Mouse (Mus musculus) adrenal gland, postnatal 4 days (tissue): ENCODE results near the gene Rims3. TPM values are rescaled to one million over a fixed set of nuclear protein-coding genes. Genes with fewer than 3 reads are reported as not detected.

ENCODE experiments used
- DNase-seq, 2 experiments: peaks; one replicate each; pipeline ENCODE4 v3.0.0; 2021 to 2022; ENCODE audit warnings: low spot score in 2 of 2, mixed read lengths in 2 of 2
- total RNA-seq, 2 experiments: library from RNA; stranded (reverse); gene quantifications; 2 replicates each; pipeline ENCODE4 v1.2.3; 2021

The Rims3 gene
- total RNA-seq, 2 experiments from 2014 or later = 11.8 to 13.9 TPM

DNA sequence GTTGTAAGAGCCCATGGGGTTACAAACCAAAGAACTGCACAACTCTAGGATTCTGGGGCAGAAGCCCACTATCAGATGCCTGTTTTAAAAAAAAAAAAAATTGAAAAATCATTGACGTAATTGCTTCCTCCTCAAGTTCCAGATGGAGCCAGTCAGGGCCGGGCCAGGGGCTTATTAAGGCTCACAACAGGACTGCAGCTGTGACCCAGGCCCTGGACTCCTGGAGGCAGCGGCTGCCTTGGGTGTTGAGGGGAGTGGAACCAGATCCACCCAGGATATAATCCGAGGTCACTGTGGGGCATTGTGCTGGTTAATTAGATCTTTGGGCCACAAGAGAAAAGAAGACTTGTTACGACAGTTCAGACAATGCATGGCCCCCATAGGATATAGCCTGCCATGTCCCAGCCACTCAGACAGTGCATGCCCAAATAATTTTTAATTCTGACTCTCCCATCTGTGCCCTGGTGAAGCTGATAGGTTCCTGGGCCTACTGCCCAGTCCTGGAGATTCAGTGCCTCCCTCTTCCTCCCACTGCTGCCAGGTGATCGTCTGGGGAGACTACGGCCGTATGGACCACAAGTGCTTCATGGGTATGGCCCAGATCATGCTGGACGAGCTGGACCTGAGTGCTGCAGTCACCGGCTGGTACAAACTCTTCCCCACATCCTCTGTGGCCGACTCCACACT lies 36.3 kb downstream of the Rims3 start:
- DNase-seq = no peak

DNA sequence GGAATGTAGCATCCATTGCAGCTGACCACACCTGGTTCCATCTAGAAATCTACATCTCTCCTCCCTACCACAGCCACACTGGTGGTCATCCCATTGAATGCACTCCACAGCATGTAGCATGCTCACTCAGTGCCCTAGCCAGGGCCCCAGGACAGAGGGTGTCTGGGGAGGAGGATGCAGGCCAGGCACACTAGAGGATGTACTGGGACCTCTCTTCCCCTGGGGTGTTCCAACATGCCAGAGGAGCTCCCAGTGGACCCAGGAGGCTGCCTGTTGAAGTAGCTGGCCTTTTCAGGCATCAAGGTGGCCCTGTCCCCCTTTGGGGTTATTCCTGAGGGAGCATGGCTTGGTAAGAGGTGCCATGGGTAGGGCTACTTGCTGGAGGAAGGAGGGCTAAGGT lies 37.3 kb downstream of the Rims3 start:
- no peak for DNase-seq

DNA sequence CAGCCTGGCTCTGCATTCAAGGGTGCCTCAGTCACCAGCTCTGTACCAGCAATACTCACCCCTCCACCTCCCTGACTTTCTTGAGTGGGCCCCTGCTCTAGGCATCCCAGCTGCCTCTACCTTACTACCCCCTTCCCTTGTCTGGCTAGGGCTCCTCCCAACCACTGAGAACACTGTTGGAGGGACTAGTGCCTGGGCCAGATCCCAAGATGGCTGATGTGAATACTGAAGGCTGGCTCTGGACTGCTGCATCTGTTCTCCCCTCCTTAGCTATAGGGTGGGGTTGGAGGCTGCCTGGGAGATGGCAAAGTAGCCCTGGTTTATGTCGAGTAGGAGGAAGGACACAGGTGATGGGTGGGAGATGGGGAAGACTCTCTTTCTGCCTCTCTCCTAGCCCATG lies 37.9 kb downstream of the Rims3 start:
- no peak for DNase-seq

DNA sequence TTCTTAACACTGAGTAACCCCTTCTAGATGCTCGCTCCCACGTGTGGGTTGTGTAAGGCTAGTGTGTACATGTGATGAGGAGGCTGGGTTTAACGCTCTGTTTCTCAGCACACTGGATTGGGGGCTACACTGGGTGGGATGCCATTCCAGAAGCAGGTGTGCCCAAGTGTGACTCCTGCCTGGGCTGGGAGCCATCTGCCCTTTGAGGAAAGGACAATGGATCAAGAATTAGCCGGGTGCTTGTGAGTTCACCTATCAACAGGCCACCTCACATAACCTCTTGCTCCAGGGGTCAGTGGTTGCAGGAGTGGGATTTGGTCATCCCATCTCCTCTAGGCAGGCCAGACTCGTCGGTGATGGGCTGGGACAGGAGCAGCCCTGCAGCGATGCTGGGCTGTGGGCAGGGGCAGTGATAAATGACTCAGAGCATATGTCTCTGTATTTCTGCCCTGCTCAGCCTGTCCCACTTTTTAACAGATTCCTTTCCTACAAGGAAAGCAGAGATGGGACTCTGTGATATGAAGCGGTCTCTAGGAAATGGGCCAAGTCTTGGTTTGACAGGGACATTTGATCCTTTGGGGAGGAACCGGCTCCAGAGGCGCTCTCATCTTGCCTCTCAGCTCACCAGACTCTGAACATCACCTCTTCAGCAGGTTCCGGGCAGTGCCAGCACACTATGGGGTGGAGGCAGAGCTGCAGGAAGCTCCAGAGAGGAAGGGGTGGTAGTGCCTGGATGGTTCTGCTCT lies 39.2 kb downstream of the Rims3 start:
- DNase-seq = no peak

DNA sequence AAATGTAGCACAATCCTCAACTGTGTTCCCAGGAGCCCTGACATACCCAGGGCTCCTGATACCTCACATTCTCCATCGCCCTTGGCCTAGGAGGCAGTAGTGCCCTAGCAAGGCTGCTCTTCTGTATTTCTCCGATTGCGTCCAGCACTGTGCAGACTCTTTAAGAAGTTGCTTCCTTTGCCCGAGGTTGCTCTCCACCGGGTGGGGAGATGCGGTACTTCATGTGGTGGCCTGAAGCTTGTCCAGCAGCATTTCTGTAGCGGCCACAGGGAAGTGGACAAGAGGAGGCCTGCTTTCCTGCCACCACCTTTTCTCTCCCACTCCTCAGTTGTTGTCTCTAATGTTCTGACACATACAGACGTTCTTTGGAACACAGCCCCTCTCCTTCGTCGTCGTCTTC lies 40.0 kb downstream of the Rims3 start:
- DNase-seq = no peak

DNA sequence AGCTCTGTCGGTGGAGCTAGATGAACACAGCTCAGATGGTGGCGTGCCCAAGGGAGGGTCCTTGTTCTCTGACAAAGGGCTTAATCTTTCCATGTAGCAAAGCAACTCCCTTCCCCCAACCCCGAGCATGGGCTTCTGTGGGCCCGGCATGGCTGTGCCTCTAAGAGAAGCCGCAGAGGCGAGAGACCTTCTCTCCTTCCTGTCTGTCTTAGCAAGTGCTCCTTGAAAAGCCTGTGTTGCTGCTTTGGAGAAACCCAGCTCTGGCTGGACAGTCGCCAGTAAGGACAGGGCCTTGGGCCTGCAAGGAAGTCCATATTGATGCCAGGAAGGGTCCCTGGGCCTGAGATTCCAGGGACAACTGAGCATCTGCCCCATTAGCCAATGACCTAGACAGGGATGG lies 40.6 kb downstream of the Rims3 start:
- no peak for DNase-seq

DNA sequence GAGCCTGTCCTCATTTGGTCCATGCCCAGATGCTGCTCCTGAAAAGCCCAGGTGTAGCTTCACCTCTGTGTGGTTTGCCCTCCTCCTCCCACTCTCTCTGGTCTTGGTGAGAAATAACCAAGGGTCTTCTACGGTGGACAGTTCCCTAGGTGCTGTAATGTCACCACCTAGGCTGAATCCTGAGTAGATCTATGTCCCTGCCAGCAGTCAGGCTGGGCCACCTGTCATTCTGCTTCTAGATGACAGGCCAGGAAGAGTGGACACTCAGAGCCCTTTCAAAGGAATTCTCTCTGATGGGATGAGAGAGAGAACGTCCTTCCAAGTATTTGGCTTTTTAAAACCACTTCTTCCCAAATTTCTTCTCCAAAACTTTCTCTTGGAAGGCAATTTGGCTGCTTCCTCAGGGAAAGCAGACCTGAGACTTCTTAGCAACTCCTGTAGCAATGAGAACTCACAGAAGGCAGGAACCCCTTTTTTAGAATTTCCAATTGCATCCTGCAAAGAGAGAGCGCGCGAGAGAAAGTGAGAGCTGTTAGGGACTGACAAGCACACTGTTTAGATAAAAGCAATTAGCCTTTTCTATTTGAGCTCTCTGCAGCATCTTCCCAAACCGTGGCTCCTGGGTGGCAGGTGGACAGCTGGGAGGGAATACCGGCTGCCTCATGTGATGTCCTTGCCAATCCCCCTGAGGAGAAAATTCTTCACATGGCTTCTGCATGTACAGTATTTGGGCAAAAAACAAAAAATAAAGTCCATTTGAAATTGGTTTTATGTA lies 41.4 kb downstream of the Rims3 start:
- DNase-seq = no peak

DNA sequence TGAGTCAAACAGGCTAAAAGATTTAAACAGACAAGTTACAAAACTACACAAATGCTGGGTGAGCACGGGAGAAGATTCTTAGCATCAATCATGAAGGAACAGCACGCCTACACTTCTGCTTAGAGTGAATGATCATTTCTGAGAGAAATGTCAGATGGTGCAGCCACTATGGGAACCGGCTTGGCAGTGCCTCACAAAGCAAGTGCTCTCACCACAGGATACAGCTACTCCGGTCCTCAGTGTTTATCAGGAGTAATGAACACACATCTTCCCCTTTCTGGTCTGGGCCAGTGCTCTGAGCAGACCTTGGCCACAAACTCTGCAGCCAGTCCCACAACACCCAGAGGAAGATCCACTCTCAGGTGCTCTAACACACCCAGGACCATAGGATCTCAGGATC lies 49.9 kb downstream of the Rims3 start:
- no peak for DNase-seq

DNA sequence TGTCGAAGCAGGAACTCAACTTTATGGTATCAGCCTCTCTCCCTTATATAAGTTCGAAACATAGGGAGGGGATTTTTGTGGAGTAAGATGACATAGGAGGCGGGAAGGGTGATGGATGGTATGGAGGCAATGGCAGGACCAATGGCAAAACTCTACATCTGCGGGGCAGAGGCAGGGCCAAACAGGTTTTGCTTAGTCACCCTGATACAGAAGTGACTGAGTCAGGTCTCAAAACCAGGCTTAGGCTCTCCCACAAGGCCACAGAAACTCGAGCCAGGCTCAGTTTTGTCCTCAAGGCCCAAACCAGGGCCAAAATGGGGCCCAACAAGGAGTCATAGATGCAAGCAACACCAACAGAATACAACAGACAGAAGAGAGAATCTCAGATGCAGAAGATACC lies 51.0 kb downstream of the Rims3 start:
- DNase-seq = no peak

DNA sequence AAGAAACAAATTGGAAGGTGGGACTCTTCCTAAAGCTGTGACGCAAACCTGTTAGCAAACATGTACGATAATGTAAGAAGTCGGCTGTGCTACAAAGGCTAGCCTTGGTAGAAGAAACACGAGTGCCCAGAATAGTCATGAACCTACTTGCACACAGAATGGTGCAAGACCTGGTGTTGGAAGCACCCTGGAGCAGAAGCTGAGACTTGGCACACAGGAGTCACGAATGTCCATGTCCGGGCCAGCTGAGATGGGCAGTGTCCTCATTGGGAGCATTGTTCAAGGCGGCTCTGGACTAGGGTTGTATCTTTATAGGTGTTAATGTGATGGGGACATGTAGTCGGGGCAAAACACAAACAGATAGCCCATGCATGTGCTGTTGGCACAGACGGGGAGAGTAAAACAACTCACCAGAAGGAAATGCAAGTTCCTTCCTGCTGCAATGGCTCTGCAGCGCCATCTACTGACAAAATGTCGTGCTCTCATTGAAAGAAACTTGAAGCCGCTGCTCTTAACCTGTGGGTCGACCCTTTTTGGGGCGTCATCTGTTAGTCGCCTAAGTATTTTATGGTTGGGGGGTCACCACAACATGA lies 55.0 kb downstream of the Rims3 start:
- no peak for DNase-seq

DNA sequence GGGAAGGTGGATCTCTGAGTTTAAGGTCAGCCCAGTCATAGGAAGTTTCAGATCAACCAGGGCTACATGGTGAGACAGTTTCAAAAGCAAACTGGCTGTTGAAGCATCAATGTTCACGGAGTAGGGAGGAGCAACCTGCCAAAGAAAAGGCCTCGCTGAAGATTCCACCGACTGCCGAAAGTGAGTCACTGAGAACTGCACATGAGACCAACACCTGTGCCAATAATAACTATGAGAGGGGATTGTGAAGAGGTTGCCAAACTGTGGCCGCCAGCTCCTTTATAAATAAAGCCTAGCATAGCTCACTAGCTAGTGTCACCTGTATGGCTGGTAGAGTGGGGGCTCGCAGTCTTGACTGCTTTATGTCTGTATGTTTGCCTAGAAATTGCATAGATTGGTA lies 56.5 kb downstream of the Rims3 start:
- DNase-seq = no peak

DNA sequence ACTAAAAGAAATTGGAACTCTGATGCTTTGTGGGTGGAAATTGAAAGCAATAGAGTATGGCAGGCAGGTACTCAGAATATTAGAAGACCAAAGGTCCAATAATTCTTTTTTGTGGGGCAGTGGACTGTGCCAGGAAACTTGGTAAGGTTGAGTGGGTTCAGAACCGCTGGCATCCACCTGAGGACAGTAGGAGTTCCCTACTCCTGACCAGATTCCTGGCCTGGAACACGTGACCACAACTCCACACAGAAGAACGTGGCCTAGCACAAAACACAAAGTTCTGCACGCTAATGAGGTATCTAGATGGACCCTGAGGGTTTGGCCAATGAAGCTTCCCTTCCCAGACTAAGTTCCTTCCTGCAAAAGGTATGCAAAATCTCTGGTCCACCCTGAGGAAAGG lies 58.2 kb downstream of the Rims3 start:
- DNase-seq = no peak

DNA sequence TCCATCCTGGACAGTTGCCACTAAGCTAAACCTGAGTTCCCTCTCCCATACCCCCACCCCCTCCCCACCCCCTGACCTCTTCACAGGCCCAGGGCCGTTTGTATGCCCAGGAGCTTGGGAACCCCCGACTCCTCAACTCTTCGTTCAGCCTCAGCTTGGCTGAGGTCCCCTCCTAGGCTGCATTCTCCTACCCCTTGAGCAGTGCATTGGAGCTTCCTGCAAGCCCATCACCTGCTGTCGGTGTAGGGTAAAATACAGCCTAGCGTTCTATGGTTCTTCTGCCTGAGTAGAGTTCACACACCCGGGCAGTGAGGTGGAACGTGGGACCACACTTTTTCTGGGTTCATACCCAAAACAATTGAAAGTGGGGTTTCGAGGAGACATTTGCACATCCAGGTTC lies 58.8 kb downstream of the Rims3 start:
- no peak for DNase-seq

DNA sequence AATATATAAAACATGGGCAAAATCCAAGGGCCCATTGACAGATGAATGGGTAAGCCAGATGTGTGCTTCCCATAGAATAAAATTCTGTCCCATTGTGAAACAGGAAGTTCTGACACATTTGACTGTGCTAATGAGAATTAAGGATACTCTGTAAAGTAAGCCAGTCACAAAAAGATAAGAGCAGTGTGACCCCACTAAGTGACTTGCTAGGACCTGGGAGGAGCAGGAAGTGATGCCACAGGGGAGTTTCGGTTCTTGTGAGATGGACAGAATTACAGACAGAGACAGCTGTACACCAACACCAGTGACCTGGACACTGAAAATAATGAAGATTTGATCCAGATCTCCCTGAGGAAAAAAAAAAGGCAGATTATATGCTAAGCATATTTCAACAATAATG lies 59.2 kb downstream of the Rims3 start:
- DNase-seq = no peak

DNA sequence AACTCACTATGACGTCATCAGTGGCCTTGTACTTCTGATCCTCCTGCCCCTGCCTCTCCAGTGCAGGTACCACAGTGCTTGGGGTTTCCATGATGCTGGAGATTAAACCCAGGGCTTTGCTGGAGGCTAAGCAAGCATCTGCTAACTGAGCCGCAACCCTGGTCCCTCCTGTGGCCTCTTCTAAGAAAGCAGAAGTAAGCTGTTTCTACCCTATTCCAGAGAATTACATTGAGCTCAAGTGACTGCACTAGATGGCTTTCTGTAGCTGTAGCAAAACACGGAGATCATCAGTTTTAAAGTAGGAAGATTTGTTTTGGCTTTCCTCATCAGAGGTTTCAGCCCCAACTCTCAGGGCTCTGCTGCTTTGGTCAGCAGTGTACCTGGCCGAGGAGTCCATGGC lies 59.9 kb downstream of the Rims3 start:
- no peak for DNase-seq

DNA sequence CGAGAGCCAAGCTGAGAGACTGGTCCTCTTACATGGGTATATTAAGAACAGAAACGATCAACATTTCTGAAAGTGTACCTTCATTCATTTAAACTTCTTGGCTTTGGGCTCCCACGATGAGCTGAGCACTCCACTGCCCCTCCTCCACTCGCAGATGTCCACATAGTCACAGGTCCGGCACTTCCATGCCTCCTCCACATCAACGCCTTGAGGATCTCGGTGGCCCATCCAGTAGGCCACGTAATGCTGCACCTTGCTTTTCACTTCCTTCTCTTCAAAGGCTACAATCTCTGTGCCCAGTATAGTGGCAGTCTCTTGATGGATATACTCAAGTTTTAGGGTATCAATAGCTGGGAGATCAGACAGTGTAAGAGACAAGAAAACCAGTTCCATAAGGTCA lies 66.8 kb downstream of the Rims3 start:
- DNase-seq = no peak

DNA sequence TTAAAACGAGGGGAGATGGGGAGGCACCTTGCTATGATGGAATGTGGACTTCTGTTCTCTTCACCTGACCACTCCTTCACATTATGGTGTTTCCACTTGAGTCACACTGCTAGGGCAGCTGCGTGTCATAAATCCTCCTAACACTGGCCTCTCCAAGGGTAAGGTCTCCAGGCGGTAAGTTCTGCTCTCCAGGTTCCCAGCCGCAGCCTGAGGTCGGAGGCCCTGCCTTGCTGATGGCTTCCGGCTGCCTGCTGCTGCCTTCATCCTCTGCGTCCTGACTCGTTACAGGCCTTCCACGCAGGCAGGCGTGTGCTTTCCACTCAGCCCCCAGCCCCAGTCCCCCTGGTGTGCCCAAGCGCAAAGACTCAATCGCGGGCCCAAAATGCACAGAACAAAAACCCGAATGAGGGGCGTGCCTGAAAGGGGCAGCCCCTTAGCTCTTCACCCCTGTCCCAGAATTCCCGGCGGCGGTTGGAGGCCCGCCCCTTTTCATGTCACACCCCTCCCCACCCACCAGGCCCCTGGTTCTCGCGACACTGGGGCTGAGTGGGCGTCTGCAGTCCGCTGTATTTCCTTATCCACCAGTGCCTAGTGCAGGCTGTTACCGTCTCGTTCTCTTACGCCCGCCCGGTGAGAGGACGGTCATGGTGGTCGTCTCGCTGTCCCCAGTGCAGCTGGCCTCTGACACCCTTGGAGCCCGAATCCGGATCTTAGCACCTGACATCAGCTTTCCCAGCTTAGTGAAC lies 70.1 kb downstream of the Rims3 start, which contains the start of gene Exo5:
Gene Exo5 (minus strand): TSS at position 464 of the 746 bp plus-strand sequence.
- peak; percentile 89 to 92 for DNase-seq

DNA sequence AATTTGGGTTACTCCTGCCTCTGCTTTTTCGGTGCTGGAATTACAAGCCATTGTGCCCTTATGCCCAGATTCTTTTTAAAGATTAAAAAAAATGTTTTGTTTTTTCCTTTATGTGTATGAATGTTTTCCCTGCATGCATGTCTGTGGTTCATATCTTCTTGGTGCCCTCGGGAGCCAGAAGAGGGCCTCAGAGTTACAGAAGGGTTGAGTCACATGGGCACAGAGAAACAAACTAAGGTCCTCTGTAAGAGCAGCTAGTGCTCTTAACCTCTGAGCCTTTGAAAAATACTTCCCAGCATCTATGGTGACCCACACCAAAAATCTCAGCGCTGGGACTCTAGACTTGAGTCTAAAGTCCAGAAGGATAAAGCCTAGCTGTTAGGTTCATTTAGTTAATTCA lies 70.8 kb downstream of the Rims3 start:
- no peak for DNase-seq

DNA sequence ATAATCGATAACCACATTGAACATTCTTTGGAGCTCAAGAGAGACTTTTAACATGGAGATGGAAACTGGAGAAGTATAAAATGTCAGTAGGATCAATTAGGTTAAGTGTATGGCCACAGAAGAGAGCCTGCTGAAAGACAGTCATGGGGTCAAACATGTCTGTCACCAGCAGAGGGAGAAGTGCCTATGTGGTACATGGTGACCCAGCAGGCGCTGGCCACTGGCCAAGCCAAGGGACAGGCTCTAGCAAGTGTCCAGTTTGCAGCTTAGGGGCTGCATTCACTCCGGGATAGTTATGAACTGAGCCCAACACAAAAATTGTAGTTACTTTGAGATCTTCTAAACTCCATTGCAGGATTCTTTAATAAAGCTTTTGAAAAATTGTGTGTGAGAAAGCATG lies 74.1 kb downstream of the Rims3 start:
- DNase-seq = no peak

DNA sequence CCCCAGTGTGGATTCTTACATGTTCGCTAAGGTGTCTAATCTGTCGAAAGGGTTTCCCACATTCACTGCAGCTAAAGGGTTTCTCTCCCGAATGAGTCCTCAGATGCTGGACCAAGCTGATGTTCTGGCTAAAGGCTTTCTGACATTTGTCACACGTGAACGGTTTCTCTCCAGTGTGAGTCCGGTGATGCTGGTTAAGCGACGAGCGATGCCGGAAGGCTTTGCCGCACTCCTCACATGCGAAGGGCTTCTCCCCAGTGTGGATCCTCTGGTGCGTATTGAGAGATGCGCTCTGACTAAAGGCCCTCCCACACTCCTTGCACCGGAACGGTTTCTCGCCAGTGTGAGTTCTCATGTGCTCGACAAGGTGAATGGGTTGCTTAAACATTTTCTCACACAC lies 76.1 kb downstream of the Rims3 start:
- DNase-seq = no peak

DNA sequence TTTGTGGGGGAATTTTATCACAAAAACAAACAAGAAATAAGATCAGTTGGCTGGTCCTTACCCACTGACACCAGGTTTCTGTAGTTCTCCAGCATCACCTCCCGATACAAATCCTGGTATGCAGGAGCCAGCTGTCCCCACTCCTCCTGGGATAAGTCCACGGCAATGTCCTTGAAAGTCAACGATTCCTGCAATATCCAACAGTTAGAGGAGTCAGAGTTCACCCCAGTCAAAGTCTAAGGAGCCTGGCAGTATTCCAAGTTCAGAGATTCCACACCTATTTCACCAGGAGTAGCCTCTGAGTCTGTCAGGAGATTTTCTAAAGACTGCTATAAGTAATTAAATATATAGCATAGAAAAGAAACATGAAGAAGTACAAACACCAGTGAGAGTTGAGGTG lies 80.4 kb downstream of the Rims3 start:
- DNase-seq = no peak
